Mouse (Mus musculus) forebrain, embryonic 14.5 days (tissue): ENCODE measurements around the gene Snx15. TPM values are rescaled to one million over a fixed set of nuclear protein-coding genes. Genes with fewer than 3 reads are reported as not detected.
"Not testable (repeated sequence)": the region's sequence is repeated elsewhere in the genome, so short reads cannot be mapped to it uniquely, and the experiment has no call there.

ENCODE experiments used
- ATAC-seq: fragments of 200-750 bp; cut with Nextera tagmentation; 2 replicates; pipeline ENCODE4 v1.8.0; 2017; ENCODE audit warnings: mild to moderate bottlenecking, moderate library complexity
- DNase-seq: peaks from one replicate; pipeline ENCODE4 v3.0.0-alpha.2; 2015; ENCODE audit warnings: low spot score
- H3K27ac ChIP-seq: fragments of 300-500 bp; sonication (generic); 2 replicates; pipeline ENCODE4 v1.5.1; 2014; ENCODE audit warnings: low read depth, mild to moderate bottlenecking, control low read depth, low read length, moderate library complexity
- H3K27me3 ChIP-seq: fragments of 300-500 bp; sonication (generic); replicated peaks from 2 replicates; pipeline ENCODE4 v1.6.1; 2014; ENCODE audit warnings: low read length, control low read depth, mixed read lengths; ENCODE audit not compliant: control insufficient read depth, insufficient read depth
- H3K36me3 ChIP-seq: fragments of 300-500 bp; sonication (generic); 2 replicates; pipeline ENCODE4 v1.6.1; 2014; ENCODE audit warnings: low read length, control low read depth; ENCODE audit not compliant: control insufficient read depth, insufficient read depth
- H3K4me1 ChIP-seq: fragments of 300-500 bp; sonication (generic); 2 replicates; pipeline ENCODE4 v1.6.1; 2014; ENCODE audit warnings: antibody characterized with exemption, low read length, control low read depth; ENCODE audit not compliant: control insufficient read depth, insufficient read depth
- H3K4me2 ChIP-seq: fragments of 300-500 bp; sonication (generic); 2 replicates; pipeline ENCODE4 v1.6.1; 2014; ENCODE audit warnings: mild to moderate bottlenecking, control low read depth, low read length
- H3K4me3 ChIP-seq: fragments of 300-500 bp; sonication (generic); 2 replicates; pipeline ENCODE4 v1.5.1; 2014; ENCODE audit warnings: low read depth, low read length, control low read depth
- H3K9ac ChIP-seq: fragments of 300-500 bp; sonication (generic); 2 replicates; pipeline ENCODE4 v1.6.1; 2014; ENCODE audit warnings: mild to moderate bottlenecking, low read length, control low read depth, moderate library complexity
- H3K9me3 ChIP-seq: fragments of 300-500 bp; sonication (generic); replicated peaks from 2 replicates; pipeline ENCODE4 v1.6.1; 2016; ENCODE audit warnings: low read length, control low read depth, mixed read lengths; ENCODE audit not compliant: control insufficient read depth
- WGBS: fragments of 180-500 bp; shearing (Covaris S2); extraction: QIAGEN DNeasy Blood & Tissue Kit; methylation state at CpG from one replicate; pipeline ENCODE4 v1.1.7; 2014; 5-methylcytosine and 5-hydroxymethylcytosine counted together
- polyA plus RNA-seq: library from polyadenylated mRNA; unstranded; fragments of >200 nt; fragmentation: Nextera tagmentation; extraction: Ambion mirVana; gene quantifications from 2 replicates; pipeline ENCODE4 v1.2.1, GENCODE M21; 2014

Snx15 gene
- polyA plus RNA-seq, 1 experiment from 2014 or later, result 45.6 TPM

- Histone ChIP-seq H3K4me2 (peak within 1 kb of the TSS; percentile 59), H3K27me3 (no peaks in the 10 kb centered on the region), H3K4me1 (peaks cover 8% of the 10 kb centered on the region), H3K4me3 (peak within 1 kb of the TSS; percentile 48), H3K36me3 (peaks cover 13% of the 10 kb centered on the region), H3K9me3 (no peaks in the 10 kb centered on the region), H3K9ac (peak within 1 kb of the TSS; percentile 80), H3K27ac (peak within 1 kb of the TSS; percentile 94)
- peak; percentile 96 for DNase-seq
- under 1% methylated on average over 15 of the region's 15 CpGs for WGBS
- ATAC-seq, result peak; percentile 81
Observed at GRCm38 (mm10) chr19:6141394-6141749, 13.3 kb upstream of the Snx15 start, which contains the start of gene Arl2. Arl2 (minus strand) TSS chr19:6141548.

GRCm38 (mm10) chr19:6140678-6141393 is 12.7 kb upstream of the Snx15 start, which contains the start of gene Batf2:
Batf2 (plus strand) TSS chr19:6140983.
- Histone ChIP-seq H3K9ac (peak within 1 kb of the TSS; percentile 80), H3K4me1 (peaks cover 8% of the 10 kb centered on the region), H3K27ac (peak within 1 kb of the TSS; percentile 94), H3K9me3 (no peaks in the 10 kb centered on the region), H3K4me3 (peak within 1 kb of the TSS; percentile 48), H3K27me3 (no peaks in the 10 kb centered on the region), H3K4me2 (peak within 1 kb of the TSS; percentile 59), H3K36me3 (peaks cover 19% of the 10 kb centered on the region)
- ATAC-seq (peak; percentile 95), DNase-seq (peak; percentile 98)
- WGBS, result under 1% methylated on average over 68 of the region's 68 CpGs

- H3K4me2 ChIP-seq, result peak overlapping the region; percentile 59
- H3K9me3 ChIP-seq, result no peaks in the 10 kb centered on the region
- H3K9ac ChIP-seq, result peak overlapping the region; percentile 80
- no peak for DNase-seq
- peaks cover 8% of the 10 kb centered on the region for H3K4me1 ChIP-seq
- no peaks in the 10 kb centered on the region for H3K27me3 ChIP-seq
- 5% methylated on average over 16 of the region's 16 CpGs for WGBS
- peak overlapping the region; percentile 94 for H3K27ac ChIP-seq
- H3K36me3 ChIP-seq, result peaks cover 24% of the 10 kb centered on the region
- H3K4me3 ChIP-seq, result peak overlapping the region; percentile 48
- ATAC-seq, result no peak
Observed at GRCm38 (mm10) chr19:6140374-6140677, 12.2 kb upstream of the Snx15 start.

- Histone ChIP-seq H3K27me3 (no peaks in the 10 kb centered on the region), H3K9me3 (no peaks in the 10 kb centered on the region), H3K36me3 (peaks cover 27% of the 10 kb centered on the region), H3K4me3 (peak overlapping the region; percentile 48), H3K4me1 (peaks cover 8% of the 10 kb centered on the region), H3K4me2 (peak overlapping the region; percentile 59), H3K9ac (peak overlapping the region; percentile 80; the same call in 1 of the 2 replicates), H3K27ac (no peak overlapping the region)
- no peak for ATAC-seq
- no peak for DNase-seq
- 91% methylated on average over 6 of the region's 6 CpGs for WGBS
Observed at GRCm38 (mm10) chr19:6139701-6140100, 11.6 kb upstream of the Snx15 start.

GRCm38 (mm10) chr19:6136397-6136796 is 8.3 kb upstream of the Snx15 start:
- no peak for ATAC-seq
- DNase-seq, result no peak
- H3K4me1 ChIP-seq, result peaks cover 8% of the 10 kb centered on the region
- no peaks in the 10 kb centered on the region for H3K9me3 ChIP-seq
- H3K9ac ChIP-seq, result no peak overlapping the region
- 93% methylated on average over 3 of the region's 3 CpGs for WGBS
- no peak overlapping the region for H3K4me2 ChIP-seq
- no peak overlapping the region for H3K27ac ChIP-seq
- H3K36me3 ChIP-seq, result peaks cover 31% of the 10 kb centered on the region
- no peak overlapping the region for H3K4me3 ChIP-seq
- H3K27me3 ChIP-seq, result no peaks in the 10 kb centered on the region

GRCm38 (mm10) chr19:6133197-6133596 is 5.1 kb upstream of the Snx15 start:
- peaks cover 31% of the 10 kb centered on the region for H3K36me3 ChIP-seq
- H3K27ac ChIP-seq, H3K4me3 ChIP-seq, H3K4me2 ChIP-seq, H3K4me1 ChIP-seq, H3K27me3 ChIP-seq, DNase-seq, ATAC-seq, H3K9ac ChIP-seq, H3K9me3 ChIP-seq: not testable (repeated sequence)
- 44% methylated on average over 1 of the region's 1 CpGs for WGBS

- no peak overlapping the region for H3K9ac ChIP-seq
- no peaks in the 10 kb centered on the region for H3K9me3 ChIP-seq
- H3K27ac ChIP-seq, result no peak overlapping the region
- H3K27me3 ChIP-seq, result no peaks in the 10 kb centered on the region
- ATAC-seq (no peak), DNase-seq (no peak)
- no peak overlapping the region for H3K4me3 ChIP-seq
- H3K4me2 ChIP-seq, result no peak overlapping the region
- 86% methylated on average over 7 of the region's 7 CpGs for WGBS
- peaks cover 27% of the 10 kb centered on the region for H3K36me3 ChIP-seq
- peaks cover 3% of the 10 kb centered on the region; the same call in 1 of the 2 replicates for H3K4me1 ChIP-seq
Observed at GRCm38 (mm10) chr19:6132171-6132827, 4.2 kb upstream of the Snx15 start.

- H3K27me3 ChIP-seq, ATAC-seq, H3K4me2 ChIP-seq, H3K4me3 ChIP-seq, H3K9ac ChIP-seq, DNase-seq, H3K4me1 ChIP-seq, H3K9me3 ChIP-seq, H3K27ac ChIP-seq: not testable (repeated sequence)
- 81% methylated on average over 7 of the region's 7 CpGs for WGBS
- H3K36me3 ChIP-seq, result peaks cover 10% of the 10 kb centered on the region
Observed at GRCm38 (mm10) chr19:6130414-6131128, 2.5 kb upstream of the Snx15 start.
